Mouse (Mus musculus): ENCODE results near the gene Ackr1. TPM values are rescaled to one million over a fixed set of nuclear protein-coding genes. Genes with fewer than 3 reads are reported as not detected.

The Ackr1 gene
- polyA plus RNA-seq, 1 experiment from 2014 or later: 69.3 TPM

Other genes with a start within 250 kb of the Ackr1 start
- gene Olfr1408, start 196.4 kb downstream of the Ackr1 start, polyA plus RNA-seq (2015; fragmentation: Nextera tagmentation; extraction: Ambion mirVana): not detected in 2 replicates
- not detected in 2 replicates for gene Olfr1406, start 143.1 kb downstream of the Ackr1 start, polyA plus RNA-seq (2015; fragmentation: Nextera tagmentation; extraction: Ambion mirVana)
- not detected in 2 replicates for gene Olfr218, start 135.9 kb downstream of the Ackr1 start, polyA plus RNA-seq (2015; fragmentation: Nextera tagmentation; extraction: Ambion mirVana)
- not detected in 2 replicates for gene Olfr1404, start 121.4 kb downstream of the Ackr1 start, polyA plus RNA-seq (2015; fragmentation: Nextera tagmentation; extraction: Ambion mirVana)
- 0.20 and 0.21 TPM in 2 replicates for gene Fcer1a, start 106.5 kb downstream of the Ackr1 start, polyA plus RNA-seq (2015; fragmentation: Nextera tagmentation; extraction: Ambion mirVana)
- not detected in 2 replicates for gene Olfr418, start 67.7 kb downstream of the Ackr1 start, polyA plus RNA-seq (2015; fragmentation: Nextera tagmentation; extraction: Ambion mirVana)
- gene Mptx2, start 56.0 kb downstream of the Ackr1 start, polyA plus RNA-seq (2015; fragmentation: Nextera tagmentation; extraction: Ambion mirVana): not detected in 2 replicates
- gene Aim2, start 17.1 kb upstream of the Ackr1 start, polyA plus RNA-seq (2015; fragmentation: Nextera tagmentation; extraction: Ambion mirVana): 3.6 and 3.8 TPM in 2 replicates
- 1.7 and 1.8 TPM in 2 replicates for gene Cadm3, start 33.9 kb upstream of the Ackr1 start, polyA plus RNA-seq (2015; fragmentation: Nextera tagmentation; extraction: Ambion mirVana)
- gene Ifi206, start 157.3 kb upstream of the Ackr1 start, polyA plus RNA-seq (2015; fragmentation: Nextera tagmentation; extraction: Ambion mirVana): 0.07 and 0.26 TPM in 2 replicates
- 0.01 and 0.07 TPM in 2 replicates for gene Ifi214, start 202.2 kb upstream of the Ackr1 start, polyA plus RNA-seq (2015; fragmentation: Nextera tagmentation; extraction: Ambion mirVana)